Mouse (Mus musculus) cerebral cortex, adult 2 months (tissue): ENCODE measurements around the gene Ptpn11.

Experiments
- WGBS: fragments of 180-500 bp; shearing (Covaris S2); methylation state at CpG from one replicate; pipeline ENCODE4 v1.1.7; 2018; 5-methylcytosine and 5-hydroxymethylcytosine counted together

Gene Ptpn11

GRCm38 (mm10) chr5:121190836-121191583 is at the start of gene Ptpn11:
TSS of gene Ptpn11 (minus strand) at chr5:121191397.
- WGBS: under 1% methylated on average over 74 of the region's 98 CpGs

- WGBS: 53% methylated on average over 5 of the region's 5 CpGs
Measured at GRCm38 (mm10) chr5:121239846-121240245, 48.6 kb upstream of the Ptpn11 start.

DNA sequence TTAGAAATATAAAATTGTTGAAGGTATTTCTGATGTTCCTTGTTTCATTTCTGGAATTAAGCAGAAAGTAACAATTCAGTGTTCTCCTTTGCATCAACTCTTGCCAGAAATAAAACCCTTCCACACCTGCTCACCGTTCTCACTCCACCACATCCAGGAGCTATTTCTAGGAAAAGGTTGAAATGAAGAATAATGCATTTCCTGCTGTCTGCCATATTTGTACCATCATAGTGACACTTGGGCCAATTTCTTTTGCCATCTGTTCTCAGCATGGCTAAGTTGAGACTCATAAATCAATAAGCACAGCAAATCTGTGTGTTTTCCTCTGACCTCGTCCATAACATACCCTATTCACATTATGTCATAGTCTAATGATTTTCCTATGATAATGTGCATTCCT is 47.0 kb upstream of the Ptpn11 start:
- 48% methylated on average over 2 of the region's 2 CpGs for WGBS

- WGBS: 39% methylated on average over 5 of the region's 5 CpGs
Measured at GRCm38 (mm10) chr5:121236171-121236570, 45.0 kb upstream of the Ptpn11 start.

DNA sequence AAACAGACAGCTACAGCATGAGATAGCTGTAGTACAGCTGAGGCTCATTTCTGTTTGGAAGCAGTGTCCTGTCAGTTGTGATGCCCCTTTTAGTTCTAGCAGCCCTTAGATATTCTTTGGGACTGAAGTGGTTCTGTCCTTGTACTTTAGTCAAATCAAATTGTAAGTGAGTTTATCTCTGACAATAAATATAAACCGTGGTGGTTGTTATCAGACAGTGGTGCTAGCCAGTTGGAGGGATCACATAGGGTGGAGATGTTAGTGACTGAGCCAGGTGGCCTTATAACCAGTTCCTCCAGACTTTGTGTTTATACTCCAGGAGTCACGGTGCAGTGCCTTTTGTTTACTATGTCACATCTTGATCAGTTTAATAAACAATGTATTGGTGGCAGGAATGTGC is 42.5 kb upstream of the Ptpn11 start:
- 84% methylated on average over 2 of the region's 2 CpGs for WGBS

DNA sequence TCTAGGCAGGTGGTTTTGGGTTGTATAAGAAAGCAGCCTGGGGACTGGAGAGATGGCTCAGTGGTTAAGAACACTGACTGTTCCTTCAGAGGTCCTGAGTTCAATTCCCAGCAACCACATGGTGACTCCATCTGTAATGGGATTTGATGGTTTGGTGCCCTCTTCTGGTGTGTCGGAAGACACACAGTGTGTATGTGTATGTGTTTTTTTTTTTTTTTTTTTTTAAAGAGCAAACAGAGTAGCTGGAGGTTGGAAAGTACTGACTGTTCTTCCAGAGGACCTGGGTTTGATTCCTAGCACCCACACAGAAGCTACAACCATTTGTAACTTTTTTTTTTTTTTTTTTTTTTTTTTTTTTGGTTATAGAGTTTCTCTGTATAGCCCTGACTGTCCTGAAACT is 41.6 kb upstream of the Ptpn11 start:
- 100% methylated on average over 1 of the region's 1 CpGs for WGBS

DNA sequence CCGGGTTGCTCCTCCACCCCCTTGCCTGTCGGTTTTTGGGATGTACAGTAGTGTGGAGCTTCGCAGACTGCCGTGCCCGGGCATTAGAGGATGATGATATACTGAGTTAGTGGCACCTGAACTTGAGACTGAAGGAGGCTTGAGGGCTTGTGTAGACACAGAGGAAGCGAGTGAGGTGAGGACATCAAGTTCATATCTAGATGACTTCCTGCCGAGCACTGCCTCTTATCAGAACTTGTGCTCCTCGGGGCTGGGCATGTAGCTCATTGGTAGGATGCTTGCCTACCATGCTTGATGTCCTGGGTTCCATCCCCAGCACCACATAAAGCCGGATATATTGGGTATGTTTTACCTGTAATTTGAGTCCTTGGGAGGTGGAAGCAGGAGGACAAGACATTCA is 39.6 kb upstream of the Ptpn11 start:
- 85% methylated on average over 9 of the region's 9 CpGs for WGBS

DNA sequence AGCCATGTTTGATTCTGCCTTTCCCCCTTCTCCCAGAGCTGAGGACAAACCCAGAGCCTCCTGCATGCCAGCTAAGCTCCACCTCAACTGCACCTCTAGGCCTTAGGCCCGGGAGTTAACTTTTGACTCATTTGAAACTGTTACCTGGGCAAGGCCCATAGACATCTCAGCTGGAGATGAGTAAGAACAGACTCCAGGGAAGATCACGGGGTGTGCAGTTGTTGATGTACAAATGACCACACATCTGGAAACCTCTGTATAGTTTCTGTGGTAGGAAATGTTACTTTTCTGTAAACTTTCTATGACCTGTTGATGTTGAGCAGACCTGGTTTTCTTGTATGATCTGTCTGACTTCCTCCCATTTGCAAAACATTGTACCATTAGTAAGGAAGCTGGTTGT is 38.0 kb upstream of the Ptpn11 start:
- 95% methylated on average over 2 of the region's 2 CpGs for WGBS

GRCm38 (mm10) chr5:121227330-121227729 is 36.1 kb upstream of the Ptpn11 start:
- WGBS: 55% methylated on average over 1 of the region's 1 CpGs

GRCm38 (mm10) chr5:121226845-121227244 is 35.6 kb upstream of the Ptpn11 start:
- WGBS: 65% methylated on average over 4 of the region's 4 CpGs

DNA sequence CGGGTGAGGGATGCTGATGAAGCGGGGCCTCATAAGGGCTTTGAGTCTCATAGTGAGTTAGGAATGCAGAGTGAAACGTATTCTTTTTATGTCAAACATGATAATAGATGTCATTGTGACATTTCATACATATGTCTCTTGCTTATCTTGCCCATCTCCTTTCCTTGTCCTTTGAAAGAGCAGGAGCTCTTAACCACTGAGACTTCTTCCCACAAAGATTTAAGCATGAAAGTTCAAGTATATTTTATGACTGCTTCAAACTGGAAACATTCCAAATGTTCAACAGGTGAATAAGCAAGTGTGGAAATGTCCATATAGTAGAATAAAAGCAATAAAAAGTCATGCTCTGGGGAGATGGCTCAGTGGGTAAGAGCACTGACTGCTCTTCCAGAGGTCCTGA is 35.2 kb upstream of the Ptpn11 start:
- 64% methylated on average over 3 of the region's 3 CpGs for WGBS

DNA sequence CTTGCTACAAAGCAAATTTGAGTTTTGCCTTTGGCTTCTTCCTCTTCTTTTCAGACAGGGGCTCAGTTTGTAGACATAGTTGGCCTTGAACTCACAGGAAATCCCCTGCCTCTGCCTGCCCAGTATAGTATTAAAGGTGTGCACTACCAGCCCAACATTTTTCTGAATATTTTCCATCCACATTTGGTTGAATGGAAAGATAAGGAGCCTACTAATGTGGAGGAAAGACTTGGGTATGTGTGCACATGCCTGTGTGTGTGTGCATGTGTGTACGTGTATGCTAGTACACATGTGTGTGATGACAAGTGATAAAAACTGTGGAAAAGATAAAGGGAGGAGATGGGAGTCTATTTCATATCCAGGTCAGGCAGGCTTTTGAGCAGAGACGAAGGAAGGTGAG is 34.7 kb upstream of the Ptpn11 start:
- 66% methylated on average over 2 of the region's 2 CpGs for WGBS

GRCm38 (mm10) chr5:121224856-121225255 is 33.7 kb upstream of the Ptpn11 start:
- 40% methylated on average over 3 of the region's 3 CpGs for WGBS

DNA sequence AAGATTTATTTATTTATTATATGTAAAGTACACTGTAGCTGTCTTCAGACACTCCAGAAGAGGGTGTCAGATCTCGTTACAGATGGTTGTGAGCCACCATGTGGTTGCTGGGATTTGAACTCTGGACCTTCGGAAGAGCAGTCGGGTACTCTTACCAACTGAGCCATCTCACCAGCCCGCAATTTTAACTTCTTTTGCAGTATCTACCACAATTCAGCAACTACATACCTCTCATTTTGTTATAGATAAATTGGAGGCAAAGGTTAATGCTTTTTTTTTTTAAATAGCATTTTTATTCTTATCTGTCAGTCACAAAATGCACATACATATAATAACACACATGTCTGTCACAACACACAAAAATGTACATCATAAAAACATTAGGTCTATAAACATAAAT is 32.8 kb upstream of the Ptpn11 start:
- 86% methylated on average over 4 of the region's 4 CpGs for WGBS

- 5% methylated on average over 23 of the region's 23 CpGs for WGBS
Measured at GRCm38 (mm10) chr5:121221328-121221850, 30.2 kb upstream of the Ptpn11 start.

DNA sequence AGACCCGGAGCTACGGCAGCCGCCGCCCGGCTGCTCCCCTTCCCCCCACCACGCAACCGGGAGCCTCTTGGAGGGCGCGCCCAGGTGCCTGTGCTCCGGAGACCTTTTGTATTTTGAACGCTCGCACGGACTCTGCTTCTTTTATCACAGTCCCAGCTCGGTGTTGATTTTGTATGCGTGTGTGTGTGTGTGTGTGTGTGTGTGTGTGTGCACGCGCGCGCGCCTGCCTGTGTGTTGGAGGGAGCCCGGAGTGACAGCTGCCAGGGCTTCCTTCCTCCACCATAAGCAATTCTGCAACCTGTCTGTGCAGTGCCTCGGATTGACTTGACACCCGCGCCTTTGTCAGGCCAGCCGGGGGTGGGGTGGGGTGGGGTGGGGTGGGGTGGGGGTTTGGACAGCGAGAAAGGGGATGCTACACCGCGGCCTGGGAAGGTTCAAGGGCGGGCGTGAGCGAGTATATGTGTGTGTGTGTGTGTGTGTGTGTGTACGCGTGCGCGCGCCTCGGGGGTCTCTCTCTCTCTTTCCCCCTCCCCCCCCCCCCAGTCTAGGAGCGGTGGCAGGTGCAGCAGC is 29.6 kb upstream of the Ptpn11 start:
- under 1% methylated on average over 35 of the region's 38 CpGs for WGBS

DNA sequence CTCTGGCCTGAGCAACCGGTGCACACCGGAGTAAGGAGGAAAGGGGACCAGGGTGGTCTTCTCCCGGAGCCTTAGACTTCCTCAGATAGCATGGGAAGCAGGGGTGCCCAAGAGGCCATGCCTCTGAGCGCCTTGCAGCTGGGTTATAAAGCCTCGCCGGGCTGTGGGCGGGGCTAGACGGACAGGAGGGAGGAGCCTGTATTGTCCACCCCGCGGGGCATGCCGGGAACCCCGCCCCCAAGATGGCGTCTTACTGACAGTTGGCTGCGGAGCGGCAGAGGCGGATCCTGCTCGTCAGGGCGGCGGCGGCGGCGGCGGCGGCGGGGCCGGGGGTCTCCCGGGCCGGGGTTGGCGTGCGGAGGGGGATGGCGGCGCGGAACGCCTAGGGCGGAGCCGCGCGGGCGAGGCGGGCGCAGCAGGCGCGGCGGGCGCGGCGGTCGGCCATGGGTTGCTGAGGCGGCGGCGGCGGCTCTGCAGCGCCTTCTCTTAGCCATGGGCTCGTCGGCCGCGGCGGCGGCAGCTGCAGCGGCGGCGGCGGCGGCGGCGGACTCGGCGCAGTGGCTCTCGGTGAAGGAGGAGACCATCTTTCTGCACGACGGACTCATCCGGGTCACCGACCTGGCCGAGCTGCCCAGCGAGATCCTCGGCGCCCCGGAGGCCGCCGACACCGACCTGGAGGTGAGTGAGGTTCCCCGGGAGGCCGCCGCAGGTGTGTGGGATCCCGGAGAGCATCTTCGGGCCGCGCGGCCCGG is 29.0 kb upstream of the Ptpn11 start, which contains the start of gene Hectd4:
Gene Hectd4 (plus strand): TSS at position 240 of the 752 bp plus-strand sequence.
- under 1% methylated on average over 68 of the region's 90 CpGs for WGBS

GRCm38 (mm10) chr5:121219190-121219589 is 28.0 kb upstream of the Ptpn11 start:
- WGBS: 82% methylated on average over 1 of the region's 1 CpGs

DNA sequence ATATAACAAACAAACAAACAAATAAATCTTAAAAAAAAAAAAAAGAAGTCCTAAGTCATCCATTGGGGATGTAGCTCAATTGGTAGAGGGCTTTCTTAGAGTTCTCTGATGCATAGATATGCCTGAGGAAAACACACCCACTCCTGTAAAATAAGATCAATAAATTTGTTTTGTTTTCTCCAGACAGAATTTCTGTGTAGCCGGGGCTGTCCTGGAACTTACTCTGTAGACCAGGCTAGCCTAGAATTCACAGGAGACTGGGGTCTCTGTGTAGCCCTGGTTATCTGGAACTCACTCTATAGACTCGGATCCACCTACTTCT is 26.1 kb upstream of the Ptpn11 start:
- WGBS: 92% methylated on average over 2 of the region's 2 CpGs

DNA sequence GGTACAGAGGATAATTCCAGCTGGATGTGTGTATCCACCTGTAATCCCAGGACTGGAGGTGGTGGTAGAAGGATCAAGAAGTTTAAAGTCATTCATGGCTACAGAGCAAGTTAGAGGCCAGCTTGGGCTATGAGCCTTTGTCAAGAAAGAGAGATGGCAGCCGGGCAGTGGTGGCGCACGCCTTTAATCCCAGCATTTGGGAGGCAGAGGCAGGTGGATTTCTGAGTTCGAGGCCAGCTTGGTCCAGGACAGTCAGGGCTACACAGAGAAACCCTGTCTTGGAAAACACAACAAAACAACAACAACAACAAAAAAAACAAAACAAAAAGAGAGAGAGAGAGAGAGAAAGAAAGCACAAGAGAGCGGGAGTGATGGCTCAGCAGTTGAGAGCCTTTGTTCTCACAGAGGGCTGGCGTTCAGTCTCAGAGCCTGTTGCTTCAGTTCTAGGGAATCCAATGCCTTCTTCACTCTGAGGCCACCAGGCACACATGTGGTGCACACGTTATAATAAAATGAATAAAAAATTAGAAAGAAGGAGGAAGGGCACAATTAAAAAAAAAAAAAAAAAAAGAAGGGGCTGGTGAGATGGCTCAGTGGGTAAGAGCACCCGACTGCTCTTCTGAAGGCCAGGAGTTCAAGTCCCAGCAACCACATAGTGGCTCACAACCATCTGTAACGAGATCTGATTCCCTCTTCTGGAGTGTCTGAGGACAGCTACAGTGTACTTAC is 25.6 kb upstream of the Ptpn11 start:
- 89% methylated on average over 9 of the region's 9 CpGs for WGBS

DNA sequence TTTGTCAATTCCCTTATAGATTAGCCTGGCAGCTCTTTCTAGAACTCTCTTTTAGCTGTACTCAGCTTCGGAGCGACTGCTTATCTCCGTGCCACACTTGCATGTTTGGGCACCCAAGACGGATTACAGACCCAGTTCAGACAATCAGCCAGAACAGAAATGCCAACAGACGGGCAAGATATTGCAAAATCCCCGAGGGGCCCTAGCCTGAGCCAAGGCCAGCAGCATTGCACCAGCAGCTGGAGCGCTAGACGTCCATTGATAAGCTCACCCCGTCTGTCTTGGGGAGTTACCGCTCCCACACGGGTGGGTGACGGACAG is 24.9 kb upstream of the Ptpn11 start:
- WGBS: 70% methylated on average over 12 of the region's 12 CpGs
